Mouse (Mus musculus) neutrophil, adult 59 days (primary cell): ENCODE results near the gene Fzd7. TPM values are rescaled to one million over a fixed set of nuclear protein-coding genes. Genes with fewer than 3 reads are reported as not detected.

Experiments
- total RNA-seq, 2 experiments: library from RNA; stranded (reverse); gene quantifications; 1 replicate in 1 of 2; 2 replicates in 1 of 2; pipeline ENCODE4 v1.2.4; 2023

The Fzd7 gene
- 1 to 10 TPM; 3.0 to 3.3 TPM for total RNA-seq

DNA sequence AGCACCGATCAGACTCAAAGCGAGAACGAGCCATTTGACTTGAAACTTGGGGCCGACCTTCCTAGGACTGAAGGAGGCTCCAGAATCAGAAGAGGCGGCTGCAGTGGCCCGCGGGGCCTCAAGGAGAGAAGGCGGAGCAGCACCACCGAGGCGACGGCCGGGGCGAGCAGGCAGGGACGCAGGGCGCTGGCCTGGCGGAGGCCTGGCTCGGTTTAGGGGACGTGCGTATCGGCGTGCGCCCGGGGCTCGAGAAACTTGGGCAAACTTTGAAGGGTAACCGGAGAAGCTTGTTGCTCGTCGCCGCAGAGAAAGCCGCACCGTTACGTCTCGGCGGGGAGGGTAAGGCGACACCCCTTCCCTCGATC lies at the start of gene Fzd7:
Gene Fzd7, plus strand, starts transcription at position 94 of the 365 bp plus-strand sequence.

DNA sequence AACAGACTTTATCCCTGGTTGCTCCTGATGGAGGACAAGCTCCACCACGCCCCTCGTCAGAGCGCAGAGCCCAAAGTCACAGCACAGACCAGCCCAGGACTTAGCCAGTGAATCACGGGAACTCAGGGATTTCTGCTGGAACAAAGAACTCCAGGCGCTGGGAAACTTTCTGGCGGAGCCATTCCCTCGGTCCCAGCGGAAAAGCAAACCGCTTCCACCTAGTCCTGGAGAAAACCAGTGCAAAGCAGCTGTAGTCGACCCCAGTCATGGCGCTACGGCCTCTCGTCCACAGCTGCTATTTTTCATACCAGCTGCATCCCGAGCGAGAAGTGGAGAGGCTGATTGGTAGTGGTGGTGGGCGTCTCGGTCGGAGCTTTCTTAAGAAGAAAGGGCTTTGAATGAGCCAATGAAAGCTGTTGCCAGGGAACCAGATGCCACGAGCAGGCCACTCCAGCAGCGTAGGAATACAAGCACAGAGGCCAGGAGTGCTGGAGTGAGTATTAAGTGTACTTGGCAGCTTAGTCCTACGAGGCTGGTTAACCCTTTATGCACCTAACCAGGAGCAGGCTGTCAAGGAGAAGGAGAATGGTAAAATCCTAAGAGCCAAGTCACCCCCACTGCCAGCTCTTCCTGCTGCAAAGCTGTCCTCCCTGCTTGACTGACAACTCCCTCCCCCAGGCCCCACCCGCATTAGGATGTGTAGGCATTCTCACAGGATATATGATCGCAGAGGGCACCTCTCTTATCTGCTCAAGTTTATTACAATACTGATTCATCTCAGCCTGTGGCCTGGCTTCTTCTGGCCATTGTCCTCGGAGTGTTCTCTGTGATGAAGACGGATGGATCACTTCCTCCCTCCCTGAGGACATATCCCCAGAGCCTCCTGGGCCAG lies 34.0 kb downstream of the Fzd7 start, which contains the start of gene Gm973:
Gene Gm973, plus strand, starts transcription at position 239 of the 892 bp plus-strand sequence.

Other genes starting within 250 kb of the Fzd7 start
- gene Als2, start 245.2 kb upstream of the Fzd7 start, total RNA-seq = 1 to 10 TPM; 6.3 to 6.8 TPM
- not detected for gene Cdk15, start 225.5 kb upstream of the Fzd7 start, total RNA-seq
- under 1 TPM in 1 of 2 experiments, not detected in 1; 0.67 TPM for gene Gm973, start 33.8 kb downstream of the Fzd7 start, total RNA-seq
- 10 to 100 TPM; 64.8 to 74.3 TPM for gene Sumo1, start 188.4 kb downstream of the Fzd7 start, total RNA-seq
- 10 to 100 TPM; 53.6 to 61.3 TPM for gene Nop58, start 202.5 kb downstream of the Fzd7 start, total RNA-seq